ENCODE assay signal across 17 mouse cellular contexts in the genomic region with DNA sequence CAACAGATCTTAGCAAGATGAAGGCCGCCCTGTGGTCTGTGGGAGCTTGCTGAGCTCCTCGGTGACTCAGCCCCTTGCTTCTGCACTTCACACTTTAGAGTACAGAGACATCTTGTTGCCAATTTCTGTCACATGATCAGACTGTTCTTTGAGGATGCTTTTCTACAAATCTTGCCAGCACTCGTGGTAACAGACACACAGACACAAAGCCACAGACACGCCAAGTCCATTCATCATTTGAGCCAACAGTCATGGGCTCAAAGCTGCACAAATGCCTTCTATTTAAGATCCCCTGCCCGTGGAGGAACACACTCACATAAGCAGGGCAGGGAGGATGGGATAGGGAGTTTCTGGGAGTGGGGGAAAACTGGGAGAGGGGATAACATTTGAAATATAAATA.
DNase-seq lines count a peak whose midpoint lies in the region; ATAC-seq lines count a peak whose summit lies in the region.
"Had no signal": no experiment of that assay in that cellular context is flagged by ENCODE, and none has a peak within 500 bp of the region (broad histone marks: within the 10 kb centered on the region; RNA-seq: fewer than 3 reads in every experiment).

No protein-coding gene starts in this region.

- no peak overlapping the region for H3K4me3 ChIP-seq in forebrain, embryonic 14.5 days (ENCODE audit: low read depth, low read length)
- H3K4me3 ChIP-seq in forebrain, embryonic 16.5 days (replicated peaks; ENCODE audit: low read length), result no peak overlapping the region
- H3K4me3 ChIP-seq: forebrain, embryonic 10.5 days; limb, embryonic 12.5 days; midbrain, embryonic 12.5 days had no signal

- H3K4me2 ChIP-seq in forebrain, embryonic 14.5 days (ENCODE audit: low read length), result no peak overlapping the region
- no peak overlapping the region for H3K4me2 ChIP-seq in forebrain, embryonic 16.5 days (ENCODE audit: low read length)
- H3K4me2 ChIP-seq: heart, embryonic 11.5 days; limb, embryonic 12.5 days; midbrain, embryonic 12.5 days had no signal

- no peak overlapping the region for H3K9ac ChIP-seq in forebrain, embryonic 14.5 days (ENCODE audit: low read length)
- H3K9ac ChIP-seq in forebrain, embryonic 16.5 days (replicated peaks; ENCODE audit: low read depth, low read length), result no peak overlapping the region
- H3K9ac ChIP-seq: limb, embryonic 12.5 days; midbrain, embryonic 12.5 days had no signal

- H3K27ac ChIP-seq in forebrain, embryonic 14.5 days (ENCODE audit: low read depth, low read length), result no peak overlapping the region
- H3K27ac ChIP-seq in forebrain, embryonic 16.5 days (ENCODE audit: low read length), result no peak overlapping the region
- H3K27ac ChIP-seq: forebrain, embryonic 10.5 days; limb, embryonic 12.5 days; midbrain, embryonic 12.5 days had no signal

- intact Hi-C loops in left cerebral cortex, postnatal 4 days (cut with DNase I), result no loop called here

- peaks cover 3% of the 10 kb centered on the region; the same call in 1 of the 2 replicates for H3K4me1 ChIP-seq in forebrain, embryonic 14.5 days (ENCODE audit: control insufficient read depth, insufficient read depth, low read length)
- H3K4me1 ChIP-seq in forebrain, embryonic 16.5 days (replicated peaks; ENCODE audit: control insufficient read depth, insufficient read depth, low read length), result peaks cover 9% of the 10 kb centered on the region; the same call in 1 of the 2 replicates
- H3K4me1 ChIP-seq: midbrain, embryonic 12.5 days had no signal

- 54% methylated on average over 5 of the region's 5 CpGs for WGBS in forebrain, embryonic 14.5 days
- WGBS in forebrain, embryonic 16.5 days, result 37% methylated on average over 5 of the region's 5 CpGs

- no peaks in the 10 kb centered on the region for H3K27me3 ChIP-seq in forebrain, embryonic 14.5 days (replicated peaks; ENCODE audit: control insufficient read depth, insufficient read depth, low read length)
- peaks cover 15% of the 10 kb centered on the region; the same call in 1 of the 2 replicates for H3K27me3 ChIP-seq in forebrain, embryonic 16.5 days (replicated peaks; ENCODE audit: control insufficient read depth, insufficient read depth, low read length)
- H3K27me3 ChIP-seq: limb, embryonic 12.5 days; midbrain, embryonic 12.5 days had no signal

- no peak; the same call in 1 of the 2 replicates for ATAC-seq in forebrain, embryonic 14.5 days
- ATAC-seq in forebrain, embryonic 16.5 days, result no peak
- ATAC-seq: activated CD4-positive, CD25-positive, alpha-beta regulatory T cell, adult 4 months had no signal

- H3K36me3 ChIP-seq in forebrain, embryonic 14.5 days (ENCODE audit: control insufficient read depth, insufficient read depth, low read length), result no peaks in the 10 kb centered on the region
- H3K36me3 ChIP-seq in forebrain, embryonic 16.5 days (ENCODE audit: control insufficient read depth, insufficient read depth), result no peaks in the 10 kb centered on the region
- H3K36me3 ChIP-seq: forebrain, embryonic 10.5 days; limb, embryonic 12.5 days; midbrain, embryonic 12.5 days had no signal

- no peaks in the 10 kb centered on the region for H3K9me3 ChIP-seq in forebrain, embryonic 14.5 days (replicated peaks; ENCODE audit: control insufficient read depth, low read length)
- no peaks in the 10 kb centered on the region for H3K9me3 ChIP-seq in forebrain, embryonic 16.5 days (ENCODE audit: control insufficient read depth, low read length)
- H3K9me3 ChIP-seq: forebrain, embryonic 10.5 days; limb, embryonic 12.5 days; midbrain, embryonic 12.5 days had no signal

- peak; percentile 35 for DNase-seq in forebrain, embryonic 14.5 days (ENCODE audit: low spot score)
- peak; percentile 24 for DNase-seq in left cerebral cortex, postnatal 4 days
- no peak for DNase-seq in left cerebral cortex, adult 9 months (ENCODE audit: low spot score in 2 of 2)
- DNase-seq in right cerebral cortex, adult 18-20 months, result peak; percentile 33
- DNase-seq in right cerebral cortex, postnatal 36 days (ENCODE audit: low spot score in 2 of 2), result no peak
- no peak for DNase-seq in cerebellum, adult 9-11 months
- no peak for DNase-seq in B cell, adult 2 months
- DNase-seq: heart, postnatal 4 days; kidney, adult 18-20 months; kidney, postnatal 4 days; layer of hippocampus, postnatal 36 days had no signal

Comparison
In these comparisons a context has a peak if more than half of its experiments do, and no peak if none do; other contexts are left out.
1. DNase-seq: peak in forebrain, embryonic 14.5 days (single experiment), left cerebral cortex, postnatal 4 days (single experiment) and right cerebral cortex, adult 18-20 months (single experiment); none in left cerebral cortex, adult 9 months (0 of 2), right cerebral cortex, postnatal 36 days (0 of 2), cerebellum, adult 9-11 months (single experiment) and B cell, adult 2 months (0 of 2).